Mouse (Mus musculus) limb, embryonic 10.5 days (tissue): ENCODE data around the gene Srgap1. TPM values are rescaled to one million over a fixed set of nuclear protein-coding genes. Genes with fewer than 3 reads are reported as not detected.

Experiments used
- DNase-seq: peaks from one replicate; pipeline ENCODE4 v3.0.0-alpha.2; 2017; ENCODE audit warnings: low spot score
- H3K27ac ChIP-seq: fragments of 300-500 bp; sonication (generic); 2 replicates; pipeline ENCODE4 v1.5.1; 2016; ENCODE audit warnings: mild to moderate bottlenecking
- H3K27me3 ChIP-seq: fragments of 300-500 bp; sonication (generic); 2 replicates; pipeline ENCODE4 v1.6.1; 2016; ENCODE audit warnings: low read depth, mild to moderate bottlenecking; ENCODE audit not compliant: poor library complexity, severe bottlenecking
- H3K36me3 ChIP-seq: fragments of 300-500 bp; sonication (generic); 2 replicates; pipeline ENCODE4 v1.6.1; 2016; ENCODE audit warnings: mild to moderate bottlenecking, moderate library complexity
- H3K4me1 ChIP-seq: fragments of 300-500 bp; sonication (generic); 2 replicates; pipeline ENCODE4 v1.6.1; 2016
- H3K4me3 ChIP-seq: fragments of 300-500 bp; sonication (generic); 2 replicates; pipeline ENCODE4 v1.5.1; 2016; ENCODE audit warnings: mild to moderate bottlenecking, moderate library complexity
- H3K9me3 ChIP-seq: fragments of 300-500 bp; sonication (generic); replicated peaks from 2 replicates; pipeline ENCODE4 v1.6.1; 2016; ENCODE audit warnings: mild to moderate bottlenecking
- WGBS: fragments of 180-500 bp; shearing (Covaris S2); methylation state at CpG from one replicate; pipeline ENCODE4 v1.1.7; 2016; 5-methylcytosine and 5-hydroxymethylcytosine counted together
- polyA plus RNA-seq: library from polyadenylated mRNA; unstranded; fragments of >200 nt; fragmentation: Nextera tagmentation; extraction: Ambion mirVana; gene quantifications from 2 replicates; pipeline ENCODE4 v1.2.1, GENCODE M21; 2016

Gene Srgap1
- 5.4 and 6.6 TPM in 2 replicates for polyA plus RNA-seq

- Histone ChIP-seq H3K27me3 (0 out of 2 replicates have a peak, but pooled peaks cover 4% of the 10 kb centered on the region), H3K9me3 (no peaks in the 10 kb centered on the region)
- WGBS = under 1% methylated on average over 49 of the region's 79 CpGs
Observed at GRCm38 (mm10) chr10:122046904-122047726, at the start of gene Srgap1. TSS of gene Srgap1 (minus strand) at chr10:122047315.

GRCm38 (mm10) chr10:122096462-122096979 is 49.4 kb upstream of the Srgap1 start:
- under 1% methylated on average over 48 of the region's 48 CpGs for WGBS
- H3K27ac ChIP-seq = peak overlapping the region; percentile 93
- no peak for DNase-seq

More at GRCm38 (mm10) chr10:122046904-122047726, at the start of gene Srgap1:
- Histone ChIP-seq H3K4me1 (peaks cover 29% of the 10 kb centered on the region), H3K36me3 (peaks cover 6% of the 10 kb centered on the region), H3K4me3 (peak within 1 kb of the TSS; percentile 79), H3K27ac (peak within 1 kb of the TSS; percentile 96)
- peak; percentile 80 for DNase-seq

GRCm38 (mm10) chr10:122090472-122090871 is 43.4 kb upstream of the Srgap1 start:
- Histone ChIP-seq H3K27ac (no peak overlapping the region), H3K4me1 (peaks cover 2% of the 10 kb centered on the region; the same call in 1 of the 2 replicates), H3K27me3 (no peaks in the 10 kb centered on the region), H3K9me3 (peaks cover 8% of the 10 kb centered on the region; the same call in 1 of the 2 replicates), H3K36me3 (peaks cover 74% of the 10 kb centered on the region), H3K4me3 (no peak overlapping the region)
- DNase-seq = no peak
- 96% methylated on average over 1 of the region's 1 CpGs for WGBS

More at GRCm38 (mm10) chr10:122096462-122096979, 49.4 kb upstream of the Srgap1 start:
- peak overlapping the region; percentile 79 for H3K4me3 ChIP-seq
- H3K36me3 ChIP-seq = peaks cover 19% of the 10 kb centered on the region
- H3K9me3 ChIP-seq = no peaks in the 10 kb centered on the region
- peaks cover 13% of the 10 kb centered on the region for H3K4me1 ChIP-seq
- no peaks in the 10 kb centered on the region for H3K27me3 ChIP-seq

- H3K4me1 ChIP-seq = no peaks in the 10 kb centered on the region
- no peaks in the 10 kb centered on the region for H3K27me3 ChIP-seq
- H3K4me3 ChIP-seq = no peak overlapping the region
- 96% methylated on average over 1 of the region's 1 CpGs for WGBS
- no peak for DNase-seq
- H3K36me3 ChIP-seq = peaks cover 23% of the 10 kb centered on the region
- H3K27ac ChIP-seq = no peak overlapping the region
- H3K9me3 ChIP-seq = no peaks in the 10 kb centered on the region
Observed at GRCm38 (mm10) chr10:122081352-122081751, 34.2 kb upstream of the Srgap1 start.

GRCm38 (mm10) chr10:122069153-122069552 is 22.0 kb upstream of the Srgap1 start:
- no peaks in the 10 kb centered on the region for H3K9me3 ChIP-seq
- no peak overlapping the region for H3K27ac ChIP-seq
- H3K27me3 ChIP-seq = no peaks in the 10 kb centered on the region
- H3K36me3 ChIP-seq = no peaks in the 10 kb centered on the region
- no peak overlapping the region for H3K4me3 ChIP-seq
- no peaks in the 10 kb centered on the region for H3K4me1 ChIP-seq
- DNase-seq = no peak

GRCm38 (mm10) chr10:122055826-122056225 is 8.7 kb upstream of the Srgap1 start:
- Histone ChIP-seq H3K36me3 (no peaks in the 10 kb centered on the region), H3K4me1 (no peaks in the 10 kb centered on the region), H3K27ac (no peak overlapping the region), H3K27me3 (no peaks in the 10 kb centered on the region), H3K9me3 (no peaks in the 10 kb centered on the region), H3K4me3 (no peak overlapping the region)
- 94% methylated on average over 6 of the region's 6 CpGs for WGBS
- DNase-seq = no peak

- H3K27ac ChIP-seq = no peak overlapping the region
- no peaks in the 10 kb centered on the region for H3K36me3 ChIP-seq
- WGBS = 17% methylated on average over 8 of the region's 8 CpGs
Observed at GRCm38 (mm10) chr10:122054535-122054934, 7.4 kb upstream of the Srgap1 start.

GRCm38 (mm10) chr10:122051831-122052230 is 4.7 kb upstream of the Srgap1 start:
- WGBS = 38% methylated on average over 6 of the region's 6 CpGs
- Histone ChIP-seq H3K9me3 (no peaks in the 10 kb centered on the region), H3K4me3 (no peak overlapping the region), H3K36me3 (no peaks in the 10 kb centered on the region), H3K4me1 (peaks cover 4% of the 10 kb centered on the region; the same call in 1 of the 2 replicates), H3K27me3 (no peaks in the 10 kb centered on the region), H3K27ac (no peak overlapping the region)
- peak; percentile 89 for DNase-seq

More at GRCm38 (mm10) chr10:122054535-122054934, 7.4 kb upstream of the Srgap1 start:
- Histone ChIP-seq H3K27me3 (no peaks in the 10 kb centered on the region), H3K4me1 (no peaks in the 10 kb centered on the region), H3K4me3 (no peak overlapping the region), H3K9me3 (no peaks in the 10 kb centered on the region)
- peak; percentile 82 for DNase-seq

- Histone ChIP-seq H3K4me1 (peaks cover 29% of the 10 kb centered on the region), H3K27me3 (0 out of 2 replicates have a peak, but pooled peaks cover 4% of the 10 kb centered on the region), H3K4me3 (peak overlapping the region; percentile 79), H3K27ac (peak overlapping the region; percentile 96), H3K36me3 (peaks cover 2% of the 10 kb centered on the region; the same call in 1 of the 2 replicates), H3K9me3 (no peaks in the 10 kb centered on the region)
- 11% methylated on average over 44 of the region's 44 CpGs for WGBS
- peak; percentile 95 for DNase-seq
Observed at GRCm38 (mm10) chr10:122047727-122048365, 731 bp upstream of the Srgap1 start.

GRCm38 (mm10) chr10:122046511-122046903 is 608 bp downstream of the Srgap1 start:
- Histone ChIP-seq H3K4me1 (peaks cover 29% of the 10 kb centered on the region), H3K27ac (peak overlapping the region; percentile 96), H3K27me3 (0 out of 2 replicates have a peak, but pooled peaks cover 4% of the 10 kb centered on the region), H3K36me3 (peaks cover 6% of the 10 kb centered on the region), H3K9me3 (no peaks in the 10 kb centered on the region), H3K4me3 (peak overlapping the region; percentile 79)
- no peak for DNase-seq
- WGBS = 5% methylated on average over 13 of the region's 13 CpGs

GRCm38 (mm10) chr10:122045946-122046345 is 1.2 kb downstream of the Srgap1 start:
- peaks cover 29% of the 10 kb centered on the region for H3K4me1 ChIP-seq
- 33% methylated on average over 9 of the region's 9 CpGs for WGBS
- peak; percentile 35 for DNase-seq
- peaks cover 6% of the 10 kb centered on the region for H3K36me3 ChIP-seq
- H3K27me3 ChIP-seq = 0 out of 2 replicates have a peak, but pooled peaks cover 4% of the 10 kb centered on the region
- peak overlapping the region; percentile 96 for H3K27ac ChIP-seq
- H3K9me3 ChIP-seq = no peaks in the 10 kb centered on the region
- peak overlapping the region; percentile 79 for H3K4me3 ChIP-seq

GRCm38 (mm10) chr10:122044926-122045325 is 2.2 kb downstream of the Srgap1 start:
- Histone ChIP-seq H3K4me1 (peaks cover 29% of the 10 kb centered on the region), H3K4me3 (no peak overlapping the region), H3K27me3 (0 out of 2 replicates have a peak, but pooled peaks cover 4% of the 10 kb centered on the region), H3K36me3 (peaks cover 6% of the 10 kb centered on the region), H3K9me3 (no peaks in the 10 kb centered on the region), H3K27ac (no peak overlapping the region)
- 84% methylated on average over 4 of the region's 4 CpGs for WGBS
- DNase-seq = no peak
